Mouse (Mus musculus) stomach, embryonic 14.5 days (tissue): ENCODE results near the gene Pigl. TPM values are rescaled to one million over a fixed set of nuclear protein-coding genes. Genes with fewer than 3 reads are reported as not detected.
A peak's percentile ranks its signal among the peaks of the same experiment; 100 is the strongest.

Experiments used
- ATAC-seq: fragments of 200-750 bp; cut with Nextera tagmentation; 2 replicates; pipeline ENCODE4 v1.8.0; 2017; ENCODE audit warnings: low read depth, moderate TSS enrichment; ENCODE audit not compliant: insufficient number of reproducible peaks, insufficient read depth, low FRiP score
- H3K27ac ChIP-seq: fragments of 300-500 bp; sonication (generic); 2 replicates; pipeline ENCODE4 v1.5.1; 2014; ENCODE audit warnings: mild to moderate bottlenecking, low read length, moderate library complexity, mixed read lengths
- H3K27me3 ChIP-seq: fragments of 300-500 bp; sonication (generic); 2 replicates; pipeline ENCODE4 v1.6.1; 2014; ENCODE audit warnings: low read length, control low read depth, mixed read lengths; ENCODE audit not compliant: control insufficient read depth, insufficient read depth
- H3K36me3 ChIP-seq: fragments of 300-500 bp; sonication (generic); 2 replicates; pipeline ENCODE4 v1.6.1; 2014; ENCODE audit warnings: mild to moderate bottlenecking, control low read depth, low read length, moderate library complexity, mixed read lengths; ENCODE audit not compliant: control insufficient read depth, insufficient read depth
- H3K4me1 ChIP-seq: fragments of 300-500 bp; sonication (generic); 2 replicates; pipeline ENCODE4 v1.6.1; 2014; ENCODE audit warnings: low read length, control low read depth, mixed read lengths; ENCODE audit not compliant: control insufficient read depth, insufficient read depth
- H3K4me2 ChIP-seq: fragments of 300-500 bp; sonication (generic); replicated peaks from 2 replicates; pipeline ENCODE4 v1.6.1; 2014; ENCODE audit warnings: low read depth, low read length, control low read depth
- H3K4me3 ChIP-seq: fragments of 300-500 bp; sonication (generic); 2 replicates; pipeline ENCODE4 v1.5.1; 2014; ENCODE audit warnings: low read depth, low read length, control low read depth
- H3K9ac ChIP-seq: fragments of 300-500 bp; sonication (generic); replicated peaks from 2 replicates; pipeline ENCODE4 v1.6.1; 2014; ENCODE audit warnings: low read depth, mild to moderate bottlenecking, control low read depth, low read length, moderate library complexity, mixed read lengths
- H3K9me3 ChIP-seq: fragments of 300-500 bp; sonication (generic); 2 replicates; pipeline ENCODE4 v1.6.1; 2016; ENCODE audit warnings: low read depth, low read length, control low read depth; ENCODE audit not compliant: control insufficient read depth
- WGBS: fragments of 180-500 bp; shearing (Covaris S2); extraction: QIAGEN DNeasy Blood & Tissue Kit; methylation state at CpG from one replicate; pipeline ENCODE4 v1.1.7; 2014; 5-methylcytosine and 5-hydroxymethylcytosine counted together
- polyA plus RNA-seq: library from polyadenylated mRNA; unstranded; fragments of >200 nt; fragmentation: Nextera tagmentation; extraction: Ambion mirVana; gene quantifications from 2 replicates; pipeline ENCODE4 v1.2.1, GENCODE M21; 2014

Gene Pigl
- polyA plus RNA-seq, 1 experiment from 2014 or later, result 11.1 TPM

GRCm38 (mm10) chr11:62478931-62479330, 20.7 kb downstream of the Pigl start:
- 74% methylated on average over 6 of the region's 6 CpGs for WGBS
- Histone ChIP-seq H3K4me1 (no peaks in the 10 kb centered on the region), H3K36me3 (no peaks in the 10 kb centered on the region), H3K27me3 (no peaks in the 10 kb centered on the region), H3K9ac (no peak overlapping the region), H3K27ac (no peak overlapping the region), H3K4me2 (no peak overlapping the region), H3K4me3 (no peak overlapping the region), H3K9me3 (no peaks in the 10 kb centered on the region)
- no peak for ATAC-seq

DNA sequence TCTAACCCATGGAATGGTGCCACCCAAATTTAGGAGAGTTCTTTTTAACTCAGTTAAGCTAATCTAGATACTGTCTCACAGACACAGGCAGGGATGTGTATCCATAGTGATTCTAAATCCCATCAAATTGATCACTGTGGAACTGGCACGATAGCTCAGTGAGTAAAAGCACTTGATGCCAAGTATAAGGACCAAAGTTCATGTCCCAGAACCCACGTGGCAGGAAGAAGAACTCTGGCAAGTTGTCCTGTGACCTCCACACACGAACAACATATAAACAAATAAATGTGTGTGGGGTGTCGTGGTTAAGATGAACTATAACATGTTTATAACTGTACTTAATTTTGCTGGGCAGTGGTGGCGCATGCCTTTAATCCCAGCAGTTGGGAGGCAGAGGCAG, 21.3 kb downstream of the Pigl start:
- H3K4me3 ChIP-seq, result no peak overlapping the region
- H3K9ac ChIP-seq, result no peak overlapping the region
- 83% methylated on average over 5 of the region's 5 CpGs for WGBS
- no peaks in the 10 kb centered on the region for H3K4me1 ChIP-seq
- no peaks in the 10 kb centered on the region for H3K9me3 ChIP-seq
- no peaks in the 10 kb centered on the region for H3K27me3 ChIP-seq
- ATAC-seq, result no peak
- H3K27ac ChIP-seq, result no peak overlapping the region
- no peaks in the 10 kb centered on the region for H3K36me3 ChIP-seq
- no peak overlapping the region for H3K4me2 ChIP-seq

DNA sequence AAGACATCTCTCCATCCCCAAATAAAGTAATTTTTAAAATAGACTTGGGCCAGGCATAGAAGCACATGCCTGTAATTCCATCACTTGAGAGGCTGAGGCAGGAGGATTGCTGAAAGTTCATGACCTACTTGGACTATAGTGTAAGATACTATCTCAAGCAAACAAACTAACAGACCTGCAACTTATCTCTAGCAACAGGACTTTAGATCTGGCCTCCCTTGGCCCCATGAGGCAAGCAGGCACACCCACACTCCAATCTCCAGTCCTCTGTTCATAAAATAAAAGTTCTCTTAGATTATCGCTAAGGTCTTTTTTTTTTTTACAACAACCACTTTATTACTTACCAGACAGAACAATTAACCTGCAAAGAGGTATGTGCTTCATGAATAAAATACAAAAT, 28.7 kb downstream of the Pigl start:
- Histone ChIP-seq H3K9ac (no peak overlapping the region), H3K4me1 (no peaks in the 10 kb centered on the region), H3K27ac (no peak overlapping the region), H3K4me2 (no peak overlapping the region), H3K27me3 (no peaks in the 10 kb centered on the region), H3K4me3 (no peak overlapping the region), H3K9me3 (no peaks in the 10 kb centered on the region), H3K36me3 (no peaks in the 10 kb centered on the region)
- no peak for ATAC-seq
- WGBS, result 88% methylated on average over 1 of the region's 1 CpGs

DNA sequence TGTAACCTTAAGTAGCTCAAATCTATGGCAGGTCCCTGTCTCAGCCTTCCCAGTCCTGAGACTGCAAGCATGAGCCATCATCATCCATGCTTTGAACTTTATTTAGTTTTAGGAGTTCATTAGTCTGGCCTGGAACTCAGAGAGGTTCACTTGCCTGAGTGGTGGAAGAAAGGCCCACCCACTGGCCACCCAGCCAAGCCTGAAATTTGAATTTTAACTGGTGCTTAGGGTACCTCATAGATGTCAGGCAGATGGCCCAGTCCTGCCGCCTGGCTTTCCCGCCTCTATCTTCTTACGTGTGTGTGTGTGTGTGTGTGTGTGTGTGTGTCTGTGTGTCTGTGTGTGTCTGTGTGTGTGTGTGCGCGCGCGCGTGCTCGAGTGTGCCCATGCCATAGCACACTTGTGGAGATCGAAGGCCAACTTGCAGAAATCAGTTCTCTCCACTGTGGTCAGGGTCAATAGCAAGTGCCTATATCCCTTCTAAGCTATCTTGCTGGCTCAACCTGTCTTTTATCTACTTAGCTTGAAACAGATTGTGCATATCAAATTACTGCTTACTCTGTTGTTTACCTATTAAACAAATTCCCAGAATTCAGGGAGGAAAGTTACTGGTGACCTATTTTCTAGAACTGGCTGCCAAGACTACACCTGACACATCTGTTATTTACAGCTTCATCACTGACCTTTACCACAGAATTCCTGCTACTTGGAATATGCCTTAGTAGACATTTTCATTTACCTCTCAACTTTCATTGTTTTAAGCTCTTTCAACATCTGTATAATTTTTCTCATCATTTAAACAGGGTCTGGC, 29.5 kb downstream of the Pigl start:
- no peak for ATAC-seq
- no peak overlapping the region for H3K27ac ChIP-seq

DNA sequence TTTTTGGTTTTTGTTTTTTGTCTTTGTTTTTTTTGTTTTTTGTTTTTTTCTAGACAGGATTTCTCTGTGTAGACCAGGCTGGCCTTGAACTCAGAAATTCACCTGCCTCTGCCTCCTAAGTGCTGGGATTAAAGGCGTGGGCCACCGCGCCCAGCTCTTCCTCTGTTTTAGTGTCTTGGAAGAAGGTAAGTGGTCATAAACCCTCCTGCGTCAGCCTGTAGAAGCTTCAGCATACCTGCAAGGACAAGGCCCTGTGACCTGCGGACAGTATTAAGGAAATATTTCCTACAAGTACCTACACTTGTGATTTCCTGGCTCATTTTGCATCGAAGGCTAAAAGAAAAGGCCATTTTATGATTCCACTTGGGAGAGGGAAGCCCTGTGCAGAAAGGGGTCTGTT, 35.4 kb downstream of the Pigl start:
- Histone ChIP-seq H3K9me3 (no peaks in the 10 kb centered on the region), H3K36me3 (no peaks in the 10 kb centered on the region), H3K4me1 (peaks cover 13% of the 10 kb centered on the region), H3K9ac (no peak overlapping the region), H3K27me3 (no peaks in the 10 kb centered on the region), H3K27ac (no peak overlapping the region), H3K4me3 (no peak overlapping the region), H3K4me2 (no peak overlapping the region)
- WGBS, result 97% methylated on average over 6 of the region's 6 CpGs
- no peak for ATAC-seq

More for the DNA sequence above, 29.5 kb downstream of the Pigl start:
- Histone ChIP-seq H3K4me1 (no peaks in the 10 kb centered on the region), H3K27me3 (no peaks in the 10 kb centered on the region), H3K36me3 (no peaks in the 10 kb centered on the region), H3K4me3 (no peak overlapping the region), H3K4me2 (no peak overlapping the region), H3K9ac (no peak overlapping the region), H3K9me3 (no peaks in the 10 kb centered on the region)
- 87% methylated on average over 10 of the region's 10 CpGs for WGBS

DNA sequence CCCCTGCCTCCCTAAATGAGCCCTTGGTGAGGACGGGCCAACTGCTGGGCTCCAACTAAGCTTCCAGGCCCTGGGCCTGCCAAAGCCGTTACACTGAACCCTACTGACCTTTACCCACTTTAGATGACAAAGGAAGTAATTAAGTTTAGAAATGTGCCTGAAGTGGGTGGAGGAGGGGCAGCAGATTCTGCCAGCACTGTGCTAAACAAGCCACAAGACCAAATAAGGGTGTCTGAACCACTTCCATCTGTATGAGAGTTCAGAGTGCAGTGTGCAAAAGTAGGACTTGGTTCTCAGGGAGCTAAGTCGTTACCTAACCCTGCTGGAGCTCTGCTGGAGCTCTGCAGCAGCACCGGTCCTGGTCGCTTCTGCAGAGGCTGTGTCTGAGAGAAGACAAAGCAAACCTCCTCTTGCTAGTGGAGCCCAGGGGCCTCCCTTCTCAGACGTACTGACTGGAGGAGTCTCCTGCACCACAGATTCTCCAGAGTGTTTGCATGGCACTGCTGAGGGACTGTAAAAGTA, 36.6 kb downstream of the Pigl start:
- no peak overlapping the region; the same call in 1 of the 2 replicates for H3K9ac ChIP-seq

GRCm38 (mm10) chr11:62495276-62495801, 37.1 kb downstream of the Pigl start:
- H3K4me1 ChIP-seq, result peaks cover 13% of the 10 kb centered on the region
- H3K36me3 ChIP-seq, result no peaks in the 10 kb centered on the region
- H3K27ac ChIP-seq, result peak overlapping the region; percentile 87
- H3K4me3 ChIP-seq, result no peak overlapping the region
- no peaks in the 10 kb centered on the region for H3K9me3 ChIP-seq
- 0 out of 2 replicates have a peak overlapping the region, but pooled peaks have one; percentile 7 for H3K4me2 ChIP-seq
- 19% methylated on average over 9 of the region's 10 CpGs for WGBS
- H3K9ac ChIP-seq, result no peak overlapping the region; the same call in 1 of the 2 replicates
- peak; percentile 80; the same call in 1 of the 2 replicates for ATAC-seq
- H3K27me3 ChIP-seq, result no peaks in the 10 kb centered on the region

More for the DNA sequence above, 36.6 kb downstream of the Pigl start:
- H3K4me2 ChIP-seq, result 0 out of 2 replicates have a peak overlapping the region, but pooled peaks have one; percentile 7
- H3K27me3 ChIP-seq, result no peaks in the 10 kb centered on the region
- peaks cover 13% of the 10 kb centered on the region for H3K4me1 ChIP-seq
- H3K27ac ChIP-seq, result peak overlapping the region; percentile 87
- H3K36me3 ChIP-seq, result no peaks in the 10 kb centered on the region
- WGBS, result 4% methylated on average over 6 of the region's 6 CpGs
- H3K4me3 ChIP-seq, result no peak overlapping the region
- peak; percentile 75; the same call in 1 of the 2 replicates for ATAC-seq
- no peaks in the 10 kb centered on the region for H3K9me3 ChIP-seq

DNA sequence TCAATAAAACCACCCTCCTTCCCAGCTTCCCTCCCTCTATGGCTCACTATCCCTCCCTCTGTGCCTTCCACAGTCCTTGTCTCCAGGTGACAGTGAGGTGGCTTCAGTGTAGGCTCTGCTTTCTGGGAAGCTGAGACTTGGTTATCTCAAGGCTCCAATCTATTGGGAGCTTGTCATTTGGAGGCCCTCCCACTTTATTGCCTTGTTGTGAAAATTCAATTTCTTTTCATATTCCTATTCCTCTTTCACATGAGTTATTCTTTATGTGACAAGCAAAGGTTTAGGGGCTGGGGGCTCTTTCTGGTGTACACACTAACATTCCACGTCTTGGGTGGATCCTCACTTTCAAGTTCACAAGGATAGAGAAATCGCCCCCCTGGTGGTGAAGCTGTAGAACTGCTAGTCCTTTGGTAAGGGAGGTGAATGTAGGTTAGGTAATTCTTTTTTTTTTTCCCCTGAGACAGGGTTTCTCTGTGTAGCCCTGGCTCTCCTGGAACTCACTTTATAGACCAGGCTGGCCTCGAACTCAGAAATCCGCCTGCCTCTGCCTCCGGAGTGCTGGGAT, 38.0 kb downstream of the Pigl start:
- H3K27ac ChIP-seq, result no peak overlapping the region
- H3K9ac ChIP-seq, result no peak overlapping the region
- no peaks in the 10 kb centered on the region for H3K36me3 ChIP-seq
- no peak overlapping the region for H3K4me3 ChIP-seq
- H3K27me3 ChIP-seq, result no peaks in the 10 kb centered on the region
- no peak for ATAC-seq
- no peaks in the 10 kb centered on the region for H3K9me3 ChIP-seq
- H3K4me1 ChIP-seq, result peaks cover 13% of the 10 kb centered on the region
- whole genome bisulfite sequencing, result 61% methylated on average over 5 of the region's 5 CpGs
- H3K4me2 ChIP-seq, result no peak overlapping the region
